Mouse (Mus musculus) myocyte (in vitro differentiated cells): ENCODE results near the gene Hbs1l.

Experiments
- CEBPB ChIP-seq: IDR thresholded peaks from 2 replicates; pipeline ENCODE4 v1.6.1; 2011; ENCODE audit warnings: mild to moderate bottlenecking, moderate library complexity; ENCODE audit not compliant: poor library complexity, insufficient read depth, severe bottlenecking
- MAX ChIP-seq: IDR thresholded peaks from one replicate; pipeline ENCODE4 v1.6.1; 2011; ENCODE audit warnings: low read depth, mild to moderate bottlenecking, control low read depth
- MYOD1 ChIP-seq, 3 experiments: IDR thresholded peaks; one replicate each; pipeline ENCODE4 v1.6.1; 2011; ENCODE audit warnings: control low read depth in 2 of 3, low read depth in 2 of 3, mild to moderate bottlenecking in 2 of 3, moderate library complexity in 1 of 3; ENCODE audit not compliant: insufficient read length in 2 of 3, control insufficient read depth in 1 of 3
- MYOG ChIP-seq, 3 experiments: IDR thresholded peaks; one replicate each; pipeline ENCODE4 v1.6.1; 2011; ENCODE audit warnings: control low read depth in 2 of 3, low read depth in 2 of 3, mild to moderate bottlenecking in 2 of 3; ENCODE audit not compliant: insufficient read length in 2 of 3, control insufficient read depth in 1 of 3, insufficient read depth in 1 of 3
- POLR2A ChIP-seq: IDR thresholded peaks from one replicate; pipeline ENCODE4 v1.6.1; 2011; ENCODE audit warnings: low read depth, mild to moderate bottlenecking, control low read depth, moderate library complexity; ENCODE audit not compliant: insufficient read length
- POLR2AphosphoS2 ChIP-seq: IDR thresholded peaks from one replicate; pipeline ENCODE4 v1.6.1; 2011; ENCODE audit warnings: low read depth, control low read depth; ENCODE audit not compliant: insufficient read length
- REST ChIP-seq: IDR thresholded peaks from one replicate; pipeline ENCODE4 v1.6.1; 2011; ENCODE audit warnings: mild to moderate bottlenecking, control low read depth, moderate library complexity; ENCODE audit not compliant: insufficient read depth, insufficient read length
- TCF12 ChIP-seq: IDR thresholded peaks from one replicate; pipeline ENCODE4 v1.6.1; 2011; ENCODE audit warnings: mild to moderate bottlenecking, control low read depth; ENCODE audit not compliant: poor library complexity, insufficient read depth, severe bottlenecking
- TCF3 ChIP-seq: IDR thresholded peaks from one replicate; pipeline ENCODE4 v1.6.1; 2011; ENCODE audit warnings: low read depth, control low read depth; ENCODE audit not compliant: insufficient read length
- USF1 ChIP-seq: IDR thresholded peaks from one replicate; pipeline ENCODE4 v1.6.1; 2011; ENCODE audit warnings: low read depth, mild to moderate bottlenecking, control low read depth, moderate library complexity

- no peak for TF ChIP-seq POLR2A
- no peak for TF ChIP-seq MYOD1 (IDR thresholded peaks at IDR 0.05; ENCODE audit: control insufficient read depth in 1 of 3, insufficient read length in 2 of 3, low read depth in 2 of 3)
- TF ChIP-seq USF1 = no peak
- TF ChIP-seq MYOG (IDR thresholded peaks at IDR 0.05; ENCODE audit: control insufficient read depth in 1 of 3, insufficient read depth in 1 of 3, insufficient read length in 2 of 3, low read depth in 2 of 3) = no peak
- TF ChIP-seq CEBPB = no peak
- TF ChIP-seq TCF3 = no peak
- TF ChIP-seq MAX = no peak
- TF ChIP-seq TCF12 = no peak
- TF ChIP-seq POLR2AphosphoS2 = no peak
- TF ChIP-seq REST = no peak
Observed at GRCm38 (mm10) chr10:21320601-21321000, 24.8 kb downstream of the Hbs1l start.
